In the genomic region with DNA sequence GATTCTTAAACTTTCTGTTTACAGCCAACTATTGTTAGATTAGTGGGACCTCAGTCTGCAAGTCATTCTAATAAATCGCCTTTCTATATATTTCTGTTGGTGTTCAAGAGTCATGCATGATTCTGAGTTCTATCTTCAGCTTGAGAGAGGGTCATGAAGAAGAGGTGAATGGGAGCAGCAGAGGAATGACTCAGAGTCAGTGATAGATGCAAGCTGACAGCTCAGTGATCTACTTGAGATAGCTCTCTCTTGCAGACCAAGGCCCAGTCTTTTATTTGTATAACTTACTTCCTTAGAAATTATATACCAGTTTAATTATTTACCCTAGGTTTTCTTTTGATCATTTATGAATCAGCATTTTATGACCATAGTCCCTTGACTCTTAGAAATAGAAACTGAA, we compare ENCODE assay signal across 25 mouse cellular contexts. TPM values are rescaled to one million over a fixed set of nuclear protein-coding genes. Genes with fewer than 3 reads are reported as not detected.
DNase-seq lines count a peak whose midpoint lies in the region; ATAC-seq lines count a peak whose summit lies in the region.
"Had no signal": no experiment of that assay in that cellular context is flagged by ENCODE, and none has a peak within 500 bp of the region (broad histone marks: within the 10 kb centered on the region; RNA-seq: fewer than 3 reads in every experiment).

No protein-coding gene starts in this region.

- H3K4me1 ChIP-seq in intestine, embryonic 16.5 days (ENCODE audit: control insufficient read depth, insufficient read depth, low read length), result no peaks in the 10 kb centered on the region
- peaks cover 10% of the 10 kb centered on the region for H3K4me1 ChIP-seq in liver, embryonic 16.5 days (ENCODE audit: control insufficient read depth, low read depth, low read length)
- no peaks in the 10 kb centered on the region for H3K4me1 ChIP-seq in midbrain, embryonic 16.5 days (ENCODE audit: control insufficient read depth, insufficient read depth, low read length)
- no peaks in the 10 kb centered on the region for H3K4me1 ChIP-seq in forebrain, embryonic 12.5 days
- H3K4me1 ChIP-seq: heart, embryonic 13.5 days; neural tube, embryonic 15.5 days; stomach, embryonic 15.5 days had no signal

- no peak overlapping the region for H3K9ac ChIP-seq in intestine, embryonic 16.5 days (ENCODE audit: low read depth, low read length)
- H3K9ac ChIP-seq in liver, embryonic 16.5 days (ENCODE audit: low read depth, low read length), result peak overlapping the region; percentile 40; the same call in 1 of the 2 replicates
- H3K9ac ChIP-seq in midbrain, embryonic 16.5 days (ENCODE audit: low read depth, low read length), result no peak overlapping the region
- no peak overlapping the region for H3K9ac ChIP-seq in forebrain, embryonic 12.5 days
- H3K9ac ChIP-seq: heart, embryonic 13.5 days; hindbrain, embryonic 14.5 days; neural tube, embryonic 15.5 days; stomach, embryonic 15.5 days had no signal

- DNase-seq in 416B (ENCODE audit: low read depth), result peak; percentile 52
- peak; percentile 27 for DNase-seq in c-Kit-negative CD71-positive TER-119-positive erythroid progenitor cells, embryonic 14.5 days (ENCODE audit: low read depth, low spot score)
- DNase-seq in kidney, adult 11 months, result no peak
- DNase-seq: adrenal gland, postnatal 10 days; B cell, adult 2 months; cerebellum, adult 18-20 months; cerebellum, postnatal 10 days; heart, postnatal 10 days; kidney, adult 8-10 months; layer of hippocampus, adult 9-11 months; lung, postnatal 36 days; midbrain, embryonic 14.5 days; retina, postnatal 1 day; right cerebral cortex, postnatal 14 days had no signal

- H3K27ac ChIP-seq in intestine, embryonic 16.5 days (ENCODE audit: low read length), result no peak overlapping the region
- H3K27ac ChIP-seq in liver, embryonic 16.5 days (ENCODE audit: low read length), result peak overlapping the region; percentile 96
- no peak overlapping the region for H3K27ac ChIP-seq in midbrain, embryonic 16.5 days (ENCODE audit: low read length)
- no peak overlapping the region for H3K27ac ChIP-seq in forebrain, embryonic 12.5 days
- H3K27ac ChIP-seq: heart, embryonic 13.5 days; hindbrain, embryonic 14.5 days; kidney, postnatal 0 days; neural tube, embryonic 15.5 days; stomach, embryonic 15.5 days had no signal

- H3K4me2 ChIP-seq in intestine, embryonic 16.5 days (ENCODE audit: low read depth, low read length), result no peak overlapping the region
- peak overlapping the region; percentile 34 for H3K4me2 ChIP-seq in liver, embryonic 16.5 days (ENCODE audit: low read depth, low read length)
- no peak overlapping the region for H3K4me2 ChIP-seq in midbrain, embryonic 16.5 days (ENCODE audit: low read length)
- no peak overlapping the region for H3K4me2 ChIP-seq in forebrain, embryonic 12.5 days
- H3K4me2 ChIP-seq: heart, embryonic 13.5 days; hindbrain, embryonic 14.5 days; neural tube, embryonic 15.5 days; stomach, embryonic 15.5 days had no signal

- H3K9me3 ChIP-seq in intestine, embryonic 16.5 days (ENCODE audit: control insufficient read depth, low read length), result peaks cover 12% of the 10 kb centered on the region; the same call in 1 of the 2 replicates
- no peaks in the 10 kb centered on the region for H3K9me3 ChIP-seq in liver, embryonic 16.5 days (replicated peaks; ENCODE audit: control insufficient read depth, low read length)
- H3K9me3 ChIP-seq in midbrain, embryonic 16.5 days (replicated peaks; ENCODE audit: control insufficient read depth, low read length, poor library complexity, severe bottlenecking), result peaks cover 11% of the 10 kb centered on the region; the same call in 1 of the 2 replicates
- 0 out of 2 replicates have a peak, but pooled peaks cover 5% of the 10 kb centered on the region for H3K9me3 ChIP-seq in forebrain, embryonic 12.5 days
- H3K9me3 ChIP-seq: neural tube, embryonic 15.5 days had no signal

- no peak overlapping the region for H3K4me3 ChIP-seq in intestine, embryonic 16.5 days (ENCODE audit: low read length)
- H3K4me3 ChIP-seq in liver, embryonic 16.5 days (ENCODE audit: low read depth, low read length), result no peak overlapping the region
- H3K4me3 ChIP-seq in midbrain, embryonic 16.5 days (ENCODE audit: low read depth, low read length), result no peak overlapping the region
- H3K4me3 ChIP-seq in forebrain, embryonic 12.5 days (replicated peaks), result no peak overlapping the region
- H3K4me3 ChIP-seq: heart, embryonic 13.5 days; neural tube, embryonic 15.5 days; stomach, embryonic 15.5 days had no signal

- H3K27me3 ChIP-seq in intestine, embryonic 16.5 days (replicated peaks; ENCODE audit: control insufficient read depth, insufficient read depth, low read length), result no peaks in the 10 kb centered on the region
- H3K27me3 ChIP-seq in liver, embryonic 16.5 days (ENCODE audit: control insufficient read depth, insufficient read depth, low read depth, low read length), result no peaks in the 10 kb centered on the region
- no peaks in the 10 kb centered on the region for H3K27me3 ChIP-seq in midbrain, embryonic 16.5 days (ENCODE audit: control insufficient read depth, insufficient read depth, low read depth, low read length)
- no peaks in the 10 kb centered on the region for H3K27me3 ChIP-seq in forebrain, embryonic 12.5 days
- H3K27me3 ChIP-seq: CH12.LX; heart, embryonic 13.5 days; neural tube, embryonic 15.5 days; stomach, embryonic 15.5 days had no signal

- ATAC-seq in intestine, embryonic 16.5 days, result peak; percentile 55; the same call in 1 of the 2 replicates
- peak; percentile 60 for ATAC-seq in liver, embryonic 16.5 days (ENCODE audit: low read depth)
- no peak for ATAC-seq in midbrain, embryonic 16.5 days
- ATAC-seq in forebrain, embryonic 12.5 days (ENCODE audit: low FRiP score), result no peak
- ATAC-seq: forebrain, embryonic 16.5 days had no signal

- H3K36me3 ChIP-seq in intestine, embryonic 16.5 days (ENCODE audit: control insufficient read depth, insufficient read depth, low read length), result 0 out of 2 replicates have a peak, but pooled peaks cover 4% of the 10 kb centered on the region
- H3K36me3 ChIP-seq in liver, embryonic 16.5 days (ENCODE audit: control insufficient read depth, insufficient read depth), result no peaks in the 10 kb centered on the region
- H3K36me3 ChIP-seq in midbrain, embryonic 16.5 days (ENCODE audit: control insufficient read depth, insufficient read depth, low read length), result no peaks in the 10 kb centered on the region
- no peaks in the 10 kb centered on the region for H3K36me3 ChIP-seq in forebrain, embryonic 12.5 days (replicated peaks)
- H3K36me3 ChIP-seq: heart, embryonic 13.5 days; neural tube, embryonic 15.5 days; stomach, embryonic 15.5 days had no signal

- 75% methylated on average over 1 of the region's 1 CpGs for WGBS in intestine, embryonic 16.5 days
- 36% methylated on average over 1 of the region's 1 CpGs for WGBS in liver, embryonic 16.5 days (ENCODE audit: insufficient replicate concordance)
- WGBS in midbrain, embryonic 16.5 days, result 82% methylated on average over 1 of the region's 1 CpGs
- 78% methylated on average over 1 of the region's 1 CpGs for WGBS in forebrain, embryonic 12.5 days

RNA-seq across cellular contexts. Expression of a gene that starts 30.3 kb away (rescaled TPM):
- polyA plus RNA-seq in intestine, embryonic 16.5 days (2015; fragmentation: Nextera tagmentation; extraction: Ambion mirVana), result 26.8 and 30.5 TPM in 2 replicates
- polyA plus RNA-seq in liver, embryonic 16.5 days (2015; fragmentation: Nextera tagmentation; extraction: Ambion mirVana), result 28.0 and 32.0 TPM in 2 replicates
- 26.7 and 29.9 TPM in 2 replicates for polyA plus RNA-seq in midbrain, embryonic 16.5 days (2015; fragmentation: Nextera tagmentation; extraction: Ambion mirVana)
- 44.8 and 47.6 TPM in 2 replicates for polyA plus RNA-seq in forebrain, embryonic 12.5 days (2016; fragmentation: Nextera tagmentation; extraction: Ambion mirVana)

Comparison
In these comparisons a context has a peak if more than half of its experiments do, and no peak if none do; other contexts are left out.
1. ATAC-seq: peak in intestine, embryonic 16.5 days (single experiment) and liver, embryonic 16.5 days (single experiment); none in midbrain, embryonic 16.5 days (single experiment) and forebrain, embryonic 12.5 days (single experiment).